Mouse (Mus musculus) heart, embryonic 14.5 days (tissue): Measurements from ENCODE around the gene Sorcs3. TPM values are rescaled to one million over a fixed set of nuclear protein-coding genes. Genes with fewer than 3 reads are reported as not detected.

Source experiments
- ATAC-seq: fragments of 200-750 bp; cut with Nextera tagmentation; 2 replicates; pipeline ENCODE4 v1.8.0; 2017; ENCODE audit warnings: low read depth, moderate TSS enrichment; ENCODE audit not compliant: insufficient number of reproducible peaks, insufficient read depth, low FRiP score
- H3K27ac ChIP-seq, 2 experiments: fragments of 200-500 bp in 1 of 2; fragments of 300-500 bp in 1 of 2; sonication (generic) in 1 of 2; replicated peaks in 1 of 2; 2 replicates each; pipeline ENCODE4 v1.5.1; 2012 to 2014; ENCODE audit warnings: low read depth in 2 of 2, low read length in 2 of 2, control low read depth in 1 of 2, mild to moderate bottlenecking in 1 of 2, mixed read lengths in 1 of 2; ENCODE audit not compliant: control insufficient read depth in 1 of 2, insufficient read depth in 1 of 2
- H3K27me3 ChIP-seq: fragments of 300-500 bp; sonication (generic); 2 replicates; pipeline ENCODE4 v1.6.1; 2014; ENCODE audit warnings: mild to moderate bottlenecking, low read length, control low read depth; ENCODE audit not compliant: control insufficient read depth, insufficient read depth
- H3K36me3 ChIP-seq: fragments of 300-500 bp; sonication (generic); 2 replicates; pipeline ENCODE4 v1.6.1; 2014; ENCODE audit warnings: mild to moderate bottlenecking, control low read depth, low read length, mixed read lengths; ENCODE audit not compliant: control insufficient read depth, insufficient read depth
- H3K4me1 ChIP-seq, 2 experiments: fragments of 200-500 bp in 1 of 2; fragments of 300-500 bp in 1 of 2; sonication (generic) in 1 of 2; 2 replicates each; pipeline ENCODE4 v1.6.1; 2012 to 2014; ENCODE audit warnings: low read length in 2 of 2, control low read depth in 1 of 2, mixed read lengths in 1 of 2; ENCODE audit not compliant: control insufficient read depth in 2 of 2, insufficient read depth in 2 of 2
- H3K4me2 ChIP-seq: fragments of 300-500 bp; sonication (generic); 2 replicates; pipeline ENCODE4 v1.6.1; 2014; ENCODE audit warnings: mild to moderate bottlenecking, low read length
- H3K4me3 ChIP-seq, 2 experiments: fragments of 200-500 bp in 1 of 2; fragments of 300-500 bp in 1 of 2; sonication (generic) in 1 of 2; 2 replicates each; pipeline ENCODE4 v1.5.1; 2012 to 2014; ENCODE audit warnings: low read length in 2 of 2, mild to moderate bottlenecking in 2 of 2, control low read depth in 1 of 2, low read depth in 1 of 2, moderate library complexity in 1 of 2; ENCODE audit not compliant: control insufficient read depth in 1 of 2, insufficient read depth in 1 of 2
- H3K9ac ChIP-seq: fragments of 300-500 bp; sonication (generic); 2 replicates; pipeline ENCODE4 v1.6.1; 2014; ENCODE audit warnings: mild to moderate bottlenecking, low read length
- H3K9me3 ChIP-seq: fragments of 300-500 bp; sonication (generic); 2 replicates; pipeline ENCODE4 v1.6.1; 2016; ENCODE audit warnings: low read length, control low read depth; ENCODE audit not compliant: control insufficient read depth
- WGBS: fragments of 180-500 bp; shearing (Covaris S2); extraction: QIAGEN DNeasy Blood & Tissue Kit; methylation state at CpG from one replicate; pipeline ENCODE4 v1.1.7; 2014; 5-methylcytosine and 5-hydroxymethylcytosine counted together
- polyA plus RNA-seq: library from polyadenylated mRNA; unstranded; fragments of >200 nt; fragmentation: Nextera tagmentation; extraction: Ambion mirVana; gene quantifications from 2 replicates; pipeline ENCODE4 v1.2.1, GENCODE M21; 2014

The Sorcs3 gene
- polyA plus RNA-seq, 1 experiment from 2014 or later, result 0.39 TPM

DNA sequence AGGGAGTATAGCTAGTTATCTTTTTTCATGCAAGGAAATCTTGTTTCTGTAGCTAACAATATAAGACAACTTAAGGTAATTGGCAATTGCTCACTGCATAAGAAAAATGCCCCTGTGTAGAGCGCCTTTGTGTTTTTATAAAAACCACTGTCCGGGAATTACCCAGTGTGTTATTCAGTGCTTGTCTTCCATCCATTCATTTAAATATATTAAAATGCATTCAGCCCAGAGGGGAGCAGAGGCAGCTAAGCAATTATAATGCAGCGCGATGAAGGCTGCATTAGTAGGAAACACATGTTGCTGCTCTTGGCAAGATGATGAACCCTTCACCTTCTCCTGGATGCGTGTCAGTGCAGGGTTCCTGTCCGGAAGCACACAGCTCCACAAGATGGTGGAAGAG is 454.4 kb downstream of the Sorcs3 start:
- no peaks in the 10 kb centered on the region for H3K36me3 ChIP-seq
- no peaks in the 10 kb centered on the region for H3K4me1 ChIP-seq
- no peaks in the 10 kb centered on the region for H3K27me3 ChIP-seq
- no peaks in the 10 kb centered on the region for H3K9me3 ChIP-seq
- ATAC-seq, result no peak
- no peak overlapping the region for H3K4me3 ChIP-seq
- no peak overlapping the region for H3K4me2 ChIP-seq
- no peak overlapping the region for H3K9ac ChIP-seq
- 89% methylated on average over 6 of the region's 6 CpGs for WGBS
- H3K27ac ChIP-seq, result no peak overlapping the region

DNA sequence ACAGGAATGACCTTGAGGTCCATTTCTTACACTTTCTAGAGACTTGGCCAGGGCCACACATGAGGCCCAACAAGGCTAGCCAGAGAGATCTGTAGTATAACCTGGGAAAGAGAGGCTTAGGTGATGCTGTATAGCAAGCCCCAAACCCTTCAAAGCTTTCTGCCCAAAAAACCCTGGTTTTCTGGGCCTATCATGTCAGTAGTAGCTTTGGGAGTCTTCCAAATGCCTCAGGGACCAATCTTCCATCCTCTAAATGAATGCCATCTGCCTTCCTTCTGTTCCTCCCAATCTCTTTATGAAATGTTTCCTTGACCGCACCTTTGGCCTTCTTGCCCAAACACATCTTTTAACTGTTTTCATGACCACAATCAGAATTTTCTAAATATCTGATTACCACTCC is 474.1 kb downstream of the Sorcs3 start:
- WGBS, result 83% methylated on average over 1 of the region's 1 CpGs

DNA sequence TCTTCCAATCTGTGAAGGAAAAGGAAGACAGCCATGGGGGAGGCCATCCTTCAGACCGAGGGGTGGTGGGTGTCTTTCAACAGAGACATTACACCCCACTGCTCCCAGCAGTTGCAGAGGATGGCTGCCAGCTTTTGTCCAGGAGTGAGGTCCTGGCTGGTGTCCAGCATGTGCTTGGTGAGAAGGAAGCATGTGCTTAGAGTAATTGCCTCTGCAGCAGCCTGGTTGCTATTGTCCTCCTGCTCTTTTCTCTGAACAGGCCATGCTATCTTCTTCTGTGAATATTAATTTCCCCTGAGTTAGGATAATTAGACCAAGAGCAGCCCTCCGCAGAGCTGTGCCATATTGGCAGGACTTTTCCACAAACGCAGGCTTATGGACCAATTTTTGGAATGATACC is 476.7 kb downstream of the Sorcs3 start:
- Histone ChIP-seq H3K9ac (no peak overlapping the region), H3K4me3 (no peak overlapping the region), H3K36me3 (no peaks in the 10 kb centered on the region), H3K9me3 (no peaks in the 10 kb centered on the region), H3K27me3 (no peaks in the 10 kb centered on the region), H3K27ac (no peak overlapping the region), H3K4me1 (0 out of 4 replicates have a peak, but pooled peaks cover 0 to 3% of the 10 kb centered on the region in 2 experiments), H3K4me2 (no peak overlapping the region)
- no peak for ATAC-seq
- 71% methylated on average over 3 of the region's 3 CpGs for WGBS

More for the DNA sequence above, 474.1 kb downstream of the Sorcs3 start:
- H3K9ac ChIP-seq, result no peak overlapping the region
- H3K27me3 ChIP-seq, result no peaks in the 10 kb centered on the region
- H3K4me3 ChIP-seq, result no peak overlapping the region
- ATAC-seq, result no peak
- H3K4me1 ChIP-seq, result 0 out of 4 replicates have a peak, but pooled peaks cover 0 to 3% of the 10 kb centered on the region in 2 experiments
- no peak overlapping the region for H3K4me2 ChIP-seq
- H3K9me3 ChIP-seq, result no peaks in the 10 kb centered on the region
- no peaks in the 10 kb centered on the region for H3K36me3 ChIP-seq
- no peak overlapping the region for H3K27ac ChIP-seq

DNA sequence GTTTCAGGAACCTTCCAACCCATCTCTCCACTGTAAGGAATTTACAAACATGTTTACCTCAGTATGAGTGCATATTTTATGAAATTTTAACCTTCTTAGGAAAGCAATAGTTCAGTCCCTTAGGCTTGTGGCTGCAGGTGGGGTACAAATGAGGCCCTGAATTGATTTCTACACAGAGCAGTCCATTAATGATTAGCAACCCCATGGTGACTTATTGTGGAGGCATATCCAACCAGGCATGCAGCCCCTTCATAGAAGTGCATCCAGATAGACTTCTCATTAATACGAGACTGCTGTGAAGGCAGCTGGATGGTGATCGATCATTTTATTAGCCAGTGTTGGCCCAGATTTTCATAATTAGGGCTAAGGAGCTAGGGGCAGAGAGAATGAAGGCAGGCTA is 480.5 kb downstream of the Sorcs3 start:
- 93% methylated on average over 2 of the region's 2 CpGs for WGBS
- Histone ChIP-seq H3K4me1 (0 out of 4 replicates have a peak, but pooled peaks cover 0 to 3% of the 10 kb centered on the region in 2 experiments), H3K4me2 (no peak overlapping the region), H3K27me3 (no peaks in the 10 kb centered on the region), H3K9ac (no peak overlapping the region), H3K4me3 (no peak overlapping the region), H3K27ac (no peak overlapping the region), H3K9me3 (no peaks in the 10 kb centered on the region), H3K36me3 (no peaks in the 10 kb centered on the region)
- no peak for ATAC-seq

DNA sequence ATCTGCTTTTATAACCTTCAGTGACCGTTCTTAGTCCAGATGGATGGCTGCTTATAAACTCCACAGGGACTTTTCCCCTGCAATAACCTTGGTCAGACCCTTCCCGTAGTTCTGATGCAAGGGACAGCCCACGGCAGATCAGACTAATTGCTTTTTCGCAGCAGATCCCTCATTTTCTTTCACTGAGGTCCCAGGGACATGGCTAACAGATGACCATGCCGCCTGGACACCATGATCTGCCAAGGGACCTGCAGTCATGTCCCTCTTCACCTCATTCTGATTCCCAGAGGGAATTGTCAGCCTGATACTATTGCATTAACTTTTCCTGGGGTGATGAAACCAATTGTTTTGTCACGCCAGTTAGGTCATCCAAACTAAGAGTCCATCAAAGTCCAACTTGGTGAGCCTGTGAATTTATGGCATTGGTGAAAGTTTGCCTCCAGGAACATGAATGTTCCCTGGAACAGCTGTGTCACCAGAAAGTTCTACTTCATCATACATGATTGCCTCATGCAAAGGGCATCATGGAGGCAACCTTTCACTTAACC is 494.4 kb downstream of the Sorcs3 start:
- no peaks in the 10 kb centered on the region for H3K4me1 ChIP-seq
- H3K27me3 ChIP-seq, result no peaks in the 10 kb centered on the region
- ATAC-seq, result no peak
- no peak overlapping the region for H3K9ac ChIP-seq
- H3K36me3 ChIP-seq, result no peaks in the 10 kb centered on the region
- 78% methylated on average over 6 of the region's 6 CpGs for WGBS
- no peak overlapping the region for H3K4me3 ChIP-seq
- no peak overlapping the region for H3K4me2 ChIP-seq
- H3K9me3 ChIP-seq, result no peaks in the 10 kb centered on the region
- no peak overlapping the region for H3K27ac ChIP-seq

DNA sequence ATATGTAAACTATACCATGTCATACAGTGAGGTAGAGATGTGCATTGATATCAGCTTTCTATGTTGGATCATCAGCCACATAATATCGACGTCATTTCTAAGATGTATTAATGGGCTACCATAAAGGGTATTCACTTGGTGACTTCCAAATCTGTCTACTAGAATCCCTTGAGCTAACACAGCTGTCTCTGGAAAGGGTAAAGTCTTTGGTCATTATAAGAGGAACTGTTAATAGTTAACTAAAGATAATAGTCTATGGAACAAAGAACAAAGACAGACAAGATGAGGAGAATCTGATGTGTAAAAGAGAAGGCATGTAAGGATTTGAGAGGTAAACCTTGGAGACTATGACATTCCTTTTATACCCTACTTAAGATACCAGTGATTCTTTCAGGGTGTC is 497.9 kb downstream of the Sorcs3 start:
- Histone ChIP-seq H3K4me3 (no peak overlapping the region), H3K4me1 (peaks cover 0 to 12% of the 10 kb centered on the region in 2 experiments; a peak in 3 of 4 replicates), H3K9ac (no peak overlapping the region), H3K9me3 (no peaks in the 10 kb centered on the region), H3K4me2 (no peak overlapping the region), H3K27me3 (no peaks in the 10 kb centered on the region), H3K36me3 (no peaks in the 10 kb centered on the region), H3K27ac (no peak overlapping the region)
- ATAC-seq, result no peak
- WGBS, result 81% methylated on average over 2 of the region's 2 CpGs

DNA sequence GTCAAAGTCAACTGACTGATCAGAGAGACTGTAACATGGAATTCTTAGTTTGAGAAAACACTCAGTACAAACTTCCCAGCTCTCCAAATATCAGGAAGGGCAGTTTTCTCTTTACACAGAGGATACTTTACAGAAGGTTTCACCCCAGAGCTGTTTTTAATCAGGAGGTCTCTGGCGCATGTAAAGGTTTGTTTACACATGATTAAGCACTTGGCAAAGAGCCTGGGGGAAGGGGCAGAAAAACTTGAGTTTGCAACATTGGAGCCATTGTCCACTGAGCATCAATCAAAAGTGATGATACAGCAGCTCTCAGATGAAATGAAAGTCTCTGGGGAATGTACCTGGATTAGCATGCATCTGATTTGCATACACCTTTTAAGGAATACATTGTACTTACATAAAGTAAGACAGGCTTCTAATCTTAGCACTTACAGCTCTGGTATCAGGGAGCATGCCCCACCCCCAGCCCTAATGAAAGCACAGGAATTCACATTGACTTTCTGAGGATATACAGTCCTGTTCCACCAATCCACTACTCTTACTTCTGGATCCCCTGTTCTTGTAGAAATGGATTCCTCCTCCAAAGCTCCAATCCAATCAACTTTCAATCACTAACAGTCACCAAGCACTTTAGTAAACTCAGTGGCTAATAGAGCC is 500.6 kb downstream of the Sorcs3 start:
- no peak for ATAC-seq

More for the DNA sequence above, 500.6 kb downstream of the Sorcs3 start:
- no peaks in the 10 kb centered on the region for H3K27me3 ChIP-seq
- H3K4me1 ChIP-seq, result peaks cover 0 to 23% of the 10 kb centered on the region in 2 experiments; a peak in 3 of 4 replicates
- 4% methylated on average over 1 of the region's 1 CpGs for WGBS
- no peak overlapping the region for H3K9ac ChIP-seq
- no peak overlapping the region for H3K4me2 ChIP-seq
- no peak overlapping the region for H3K27ac ChIP-seq
- no peak overlapping the region for H3K4me3 ChIP-seq
- no peaks in the 10 kb centered on the region for H3K9me3 ChIP-seq
- no peaks in the 10 kb centered on the region for H3K36me3 ChIP-seq
